Mouse (Mus musculus) thymus, adult 2 months (tissue): Measurements from ENCODE around the gene Cmtm2a.

Source experiments
- CTCF ChIP-seq: fragments of 200-500 bp; IDR thresholded peaks from 2 replicates; pipeline ENCODE4 v1.5.1; 2012; ENCODE audit warnings: mild to moderate bottlenecking, control low read depth, low read length, moderate library complexity, borderline replicate concordance; ENCODE audit not compliant: control insufficient read depth, poor library complexity, insufficient read depth; ENCODE audit errors: extremely low read depth
- POLR2A ChIP-seq: fragments of 200-500 bp; IDR thresholded peaks from 2 replicates; pipeline ENCODE4 v1.6.1; 2012; ENCODE audit warnings: mild to moderate bottlenecking, low read length, control low read depth, moderate library complexity; ENCODE audit not compliant: control insufficient read depth, poor library complexity, insufficient read depth; ENCODE audit errors: extremely low read depth

- TF ChIP-seq CTCF: peak; percentile 85; the same call in 1 of the 2 replicates
- TF ChIP-seq POLR2A: no peak
Measured at GRCm38 (mm10) chr8:104340233-104341105, 47.5 kb upstream of the Cmtm2a start.
